Mouse (Mus musculus) kidney, embryonic 16.5 days (tissue): ENCODE measurements around the gene Bicra. TPM values are rescaled to one million over a fixed set of nuclear protein-coding genes. Genes with fewer than 3 reads are reported as not detected.

Experiments
- ATAC-seq: fragments of 200-750 bp; cut with Nextera tagmentation; 2 replicates; pipeline ENCODE4 v1.8.0; 2017; ENCODE audit warnings: moderate TSS enrichment; ENCODE audit not compliant: low FRiP score, low TSS enrichment
- H3K27ac ChIP-seq: fragments of 300-500 bp; sonication (generic); 2 replicates; pipeline ENCODE4 v1.5.1; 2014; ENCODE audit warnings: low read length
- H3K27me3 ChIP-seq: fragments of 300-500 bp; sonication (generic); 2 replicates; pipeline ENCODE4 v1.6.1; 2014; ENCODE audit warnings: low read length, control low read depth, mixed read lengths; ENCODE audit not compliant: insufficient read depth
- H3K36me3 ChIP-seq: fragments of 300-500 bp; sonication (generic); 2 replicates; pipeline ENCODE4 v1.6.1; 2014; ENCODE audit warnings: low read length, control low read depth, mixed read lengths; ENCODE audit not compliant: insufficient read depth
- H3K4me1 ChIP-seq: fragments of 300-500 bp; sonication (generic); 2 replicates; pipeline ENCODE4 v1.6.1; 2014; ENCODE audit warnings: low read length, control low read depth, mixed read lengths; ENCODE audit not compliant: insufficient read depth
- H3K4me2 ChIP-seq: fragments of 300-500 bp; sonication (generic); replicated peaks from 2 replicates; pipeline ENCODE4 v1.6.1; 2014; ENCODE audit warnings: low read depth, low read length
- H3K4me3 ChIP-seq: fragments of 300-500 bp; sonication (generic); 2 replicates; pipeline ENCODE4 v1.5.1; 2014; ENCODE audit warnings: mild to moderate bottlenecking, low read length
- H3K9ac ChIP-seq: fragments of 300-500 bp; sonication (generic); replicated peaks from 2 replicates; pipeline ENCODE4 v1.6.1; 2014; ENCODE audit warnings: low read length
- H3K9me3 ChIP-seq: fragments of 300-500 bp; sonication (generic); 2 replicates; pipeline ENCODE4 v1.6.1; 2016; ENCODE audit warnings: low read length, control low read depth
- WGBS: fragments of 180-500 bp; shearing (Covaris S2); extraction: QIAGEN DNeasy Blood & Tissue Kit; methylation state at CpG from one replicate; pipeline ENCODE4 v1.1.7; 2014; 5-methylcytosine and 5-hydroxymethylcytosine counted together
- polyA plus RNA-seq: library from polyadenylated mRNA; unstranded; fragments of >200 nt; fragmentation: Nextera tagmentation; extraction: Ambion mirVana; gene quantifications from 2 replicates; pipeline ENCODE4 v1.2.1, GENCODE M21; 2015

The Bicra gene
- polyA plus RNA-seq, 1 experiment from 2014 or later = 7.1 TPM

DNA sequence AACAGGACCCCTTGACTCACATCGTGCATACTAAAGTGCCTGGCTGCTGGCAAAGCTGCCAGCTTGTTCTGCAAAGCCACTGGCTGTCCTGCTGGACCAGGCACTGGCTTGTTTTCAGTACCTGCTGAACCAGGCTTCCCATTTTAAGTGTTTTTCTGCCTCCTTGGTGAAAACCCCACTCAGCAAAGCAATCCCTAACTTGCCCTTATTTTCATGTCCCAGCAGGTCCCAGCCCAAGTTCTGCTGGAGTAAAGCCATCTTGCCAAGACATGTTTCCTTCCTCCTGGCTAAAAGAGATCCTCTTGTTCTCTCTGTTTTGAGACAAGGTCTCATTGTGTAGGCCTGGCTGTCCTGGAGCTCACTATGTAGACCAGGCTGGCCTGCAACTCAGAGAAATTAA lies 103.4 kb downstream of the Bicra start:
- H3K27ac ChIP-seq = no peak overlapping the region
- H3K27me3 ChIP-seq = no peaks in the 10 kb centered on the region
- peaks cover 51% of the 10 kb centered on the region for H3K36me3 ChIP-seq
- no peaks in the 10 kb centered on the region for H3K9me3 ChIP-seq
- ATAC-seq = no peak
- no peak overlapping the region for H3K4me3 ChIP-seq
- no peak overlapping the region for H3K4me2 ChIP-seq
- 100% methylated on average over 1 of the region's 1 CpGs for WGBS
- H3K4me1 ChIP-seq = peaks cover 28% of the 10 kb centered on the region
- no peak overlapping the region for H3K9ac ChIP-seq

DNA sequence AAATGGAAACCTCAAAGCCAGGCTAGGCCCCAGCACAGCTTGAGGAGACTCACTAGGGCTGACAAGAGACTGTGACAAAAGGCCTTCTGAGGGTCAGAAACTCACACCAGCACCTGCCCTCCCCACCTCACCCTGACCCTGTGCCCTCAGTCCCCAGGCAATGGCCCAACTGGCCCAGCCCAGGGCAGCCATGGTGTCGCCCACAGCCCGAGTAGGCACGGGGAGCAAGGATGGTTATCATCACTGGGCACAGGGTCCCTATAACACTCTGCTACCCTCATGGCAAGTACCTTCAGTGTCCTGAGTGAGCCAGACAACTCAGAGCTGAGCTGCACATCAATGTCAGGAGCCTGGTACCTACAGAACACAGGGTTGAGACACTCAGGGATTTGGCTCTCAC lies 109.1 kb downstream of the Bicra start:
- WGBS = 93% methylated on average over 3 of the region's 3 CpGs
- no peak overlapping the region for H3K9ac ChIP-seq
- no peaks in the 10 kb centered on the region for H3K4me1 ChIP-seq
- no peak overlapping the region for H3K4me3 ChIP-seq
- H3K36me3 ChIP-seq = peaks cover 83% of the 10 kb centered on the region
- ATAC-seq = no peak
- H3K4me2 ChIP-seq = no peak overlapping the region
- no peak overlapping the region for H3K27ac ChIP-seq
- no peaks in the 10 kb centered on the region for H3K9me3 ChIP-seq
- no peaks in the 10 kb centered on the region for H3K27me3 ChIP-seq

DNA sequence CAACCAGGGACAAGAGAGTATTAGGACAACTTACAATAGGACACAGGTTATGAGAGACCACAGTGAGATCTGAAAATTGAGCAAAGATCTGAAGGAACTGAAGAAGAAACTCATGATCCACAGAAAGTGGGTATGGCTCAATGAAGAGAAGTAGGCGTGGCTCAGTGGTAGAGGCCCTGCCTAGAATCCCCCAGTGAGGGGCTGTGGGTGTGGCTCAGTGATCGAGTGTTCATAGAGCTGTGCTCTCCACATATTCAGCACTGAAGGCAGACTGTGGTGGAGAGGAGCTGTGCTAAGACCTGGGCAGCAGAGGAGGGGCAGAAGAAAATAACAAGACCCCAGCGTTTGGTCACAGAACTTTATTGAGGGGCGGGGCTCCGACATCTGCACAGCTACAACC lies 110.2 kb downstream of the Bicra start:
- WGBS = 79% methylated on average over 5 of the region's 5 CpGs
- no peak for ATAC-seq
- Histone ChIP-seq H3K4me2 (no peak overlapping the region), H3K4me1 (0 out of 2 replicates have a peak, but pooled peaks cover 3% of the 10 kb centered on the region), H3K9me3 (no peaks in the 10 kb centered on the region), H3K9ac (no peak overlapping the region), H3K4me3 (no peak overlapping the region), H3K36me3 (peaks cover 73% of the 10 kb centered on the region), H3K27ac (no peak overlapping the region), H3K27me3 (no peaks in the 10 kb centered on the region)

DNA sequence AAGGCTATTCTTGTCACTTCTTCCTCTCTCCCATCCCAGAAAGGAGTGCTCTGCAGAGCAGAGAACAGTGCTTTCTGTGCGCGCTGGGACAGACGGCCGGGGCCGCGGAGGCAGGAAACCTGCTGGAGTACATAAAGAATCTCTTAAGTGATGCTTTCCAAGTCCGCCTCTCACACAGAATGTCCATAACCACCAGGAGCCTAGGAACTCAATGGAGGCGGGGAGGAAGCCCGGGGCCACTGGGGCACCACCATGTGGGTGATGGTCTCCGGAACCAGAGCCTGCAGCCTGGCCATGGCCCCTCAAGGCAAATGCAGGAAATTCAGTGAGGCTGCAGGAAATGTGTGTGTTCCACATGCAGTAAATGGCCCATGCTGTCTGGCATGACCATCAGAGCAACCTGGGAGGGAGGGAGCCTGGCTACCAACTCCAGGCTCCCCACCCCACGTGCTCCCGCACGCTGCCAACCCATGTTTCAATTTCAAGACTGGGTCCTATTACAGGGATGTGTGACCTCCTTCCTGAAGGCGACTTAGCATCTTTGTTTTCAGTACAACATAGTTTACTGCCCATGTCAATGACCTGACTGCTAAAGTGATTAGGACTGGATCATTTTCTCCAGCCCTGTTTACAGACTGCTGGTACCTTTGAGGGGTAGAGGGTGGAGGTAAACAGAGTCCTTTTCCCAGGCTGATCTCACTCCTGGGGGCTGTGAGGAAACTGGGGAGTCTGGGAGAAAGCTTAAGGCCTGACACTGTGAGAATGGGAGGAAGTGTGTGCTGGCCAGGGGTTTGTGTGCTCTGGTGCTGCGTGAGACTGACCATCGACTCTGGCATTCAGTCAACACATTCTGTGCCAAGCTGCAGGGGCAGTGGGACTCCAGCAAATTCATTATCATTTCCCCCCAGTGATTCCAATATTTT lies 114.0 kb downstream of the Bicra start:
- peak; percentile 62; the same call in 1 of the 2 replicates for ATAC-seq
- H3K27ac ChIP-seq = peak overlapping the region; percentile 75
- 27% methylated on average over 16 of the region's 16 CpGs for WGBS
- H3K4me1 ChIP-seq = 0 out of 2 replicates have a peak, but pooled peaks cover 3% of the 10 kb centered on the region
- H3K9me3 ChIP-seq = peaks cover 3% of the 10 kb centered on the region; the same call in 1 of the 2 replicates
- H3K4me3 ChIP-seq = no peak overlapping the region
- no peak overlapping the region for H3K9ac ChIP-seq
- no peaks in the 10 kb centered on the region for H3K27me3 ChIP-seq
- H3K36me3 ChIP-seq = peaks cover 35% of the 10 kb centered on the region
- 0 out of 2 replicates have a peak overlapping the region, but pooled peaks have one; percentile 3 for H3K4me2 ChIP-seq

DNA sequence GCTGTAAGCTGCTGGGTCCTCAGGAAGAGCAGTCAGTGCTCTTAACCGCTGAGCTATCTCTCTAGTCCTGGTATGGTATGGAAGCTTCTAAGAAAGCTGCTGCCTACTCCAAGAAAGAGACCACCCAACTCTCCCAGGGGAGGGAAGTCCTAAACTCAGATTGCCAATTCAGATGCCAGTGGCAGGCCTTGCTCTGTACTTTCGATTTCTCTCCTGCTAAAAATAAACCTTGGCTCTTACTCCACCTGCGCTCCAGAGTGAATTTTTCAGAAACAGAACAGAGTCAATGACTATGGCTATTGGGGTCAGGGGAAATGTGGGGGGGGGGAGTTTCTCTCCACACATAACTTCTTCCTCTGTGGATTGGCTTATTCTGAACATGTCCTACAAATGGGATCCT lies 116.1 kb downstream of the Bicra start:
- Histone ChIP-seq H3K4me1 (0 out of 2 replicates have a peak, but pooled peaks cover 3% of the 10 kb centered on the region), H3K9me3 (peaks cover 3% of the 10 kb centered on the region; the same call in 1 of the 2 replicates), H3K36me3 (peaks cover 16% of the 10 kb centered on the region), H3K27me3 (no peaks in the 10 kb centered on the region), H3K4me2 (no peak overlapping the region), H3K9ac (no peak overlapping the region), H3K27ac (no peak overlapping the region), H3K4me3 (no peak overlapping the region)
- ATAC-seq = no peak
- WGBS = 77% methylated on average over 3 of the region's 3 CpGs

DNA sequence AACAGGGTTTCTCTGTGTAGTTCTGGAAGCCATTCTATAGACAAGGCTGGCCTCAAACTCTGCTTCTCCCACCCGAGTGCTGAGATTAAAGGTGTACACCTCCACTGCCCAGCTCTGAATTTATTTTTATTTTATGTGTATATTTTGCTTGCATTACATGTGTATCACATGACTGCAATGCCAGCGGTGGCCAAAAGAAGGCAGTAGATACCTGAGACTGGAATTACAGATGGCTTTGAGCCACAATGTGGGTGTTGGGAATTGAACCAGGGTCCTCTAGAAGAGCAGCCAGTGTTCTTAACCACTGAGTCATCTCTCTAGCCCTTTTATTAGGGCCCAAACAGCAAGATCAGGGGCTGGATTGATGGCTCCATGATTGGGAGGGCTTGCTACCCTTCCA lies 117.2 kb downstream of the Bicra start:
- H3K4me3 ChIP-seq = no peak overlapping the region
- no peak overlapping the region for H3K9ac ChIP-seq
- H3K4me1 ChIP-seq = 0 out of 2 replicates have a peak, but pooled peaks cover 3% of the 10 kb centered on the region
- no peak for ATAC-seq
- H3K4me2 ChIP-seq = no peak overlapping the region
- no peak overlapping the region for H3K27ac ChIP-seq
- peaks cover 3% of the 10 kb centered on the region; the same call in 1 of the 2 replicates for H3K9me3 ChIP-seq
- 57% methylated on average over 2 of the region's 2 CpGs for WGBS
- no peaks in the 10 kb centered on the region for H3K27me3 ChIP-seq
- H3K36me3 ChIP-seq = peaks cover 6% of the 10 kb centered on the region; the same call in 1 of the 2 replicates

DNA sequence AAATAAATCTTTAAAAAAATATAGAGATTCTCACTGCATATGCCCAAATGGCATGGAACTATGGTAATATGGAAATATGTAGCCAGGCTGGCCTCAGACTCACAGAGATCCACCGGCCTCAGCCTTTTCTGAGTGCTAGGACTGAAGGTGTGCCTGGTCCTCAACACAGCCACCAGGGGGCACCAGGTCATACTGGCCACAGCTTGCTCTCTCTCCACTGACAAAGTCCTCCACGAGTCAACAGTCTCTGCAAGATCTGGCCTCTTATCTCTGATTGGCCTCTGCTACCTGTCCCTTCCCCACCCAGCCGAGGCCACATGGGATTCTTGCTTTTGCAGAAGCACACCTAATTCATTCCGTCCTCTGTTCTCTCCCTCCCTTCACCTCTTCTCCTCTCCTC lies 117.8 kb downstream of the Bicra start:
- Histone ChIP-seq H3K4me1 (0 out of 2 replicates have a peak, but pooled peaks cover 3% of the 10 kb centered on the region), H3K9me3 (peaks cover 3% of the 10 kb centered on the region; the same call in 1 of the 2 replicates), H3K9ac (no peak overlapping the region), H3K4me2 (no peak overlapping the region), H3K27ac (no peak overlapping the region), H3K4me3 (no peak overlapping the region), H3K27me3 (no peaks in the 10 kb centered on the region), H3K36me3 (no peaks in the 10 kb centered on the region)
- 33% methylated on average over 4 of the region's 4 CpGs for WGBS
- ATAC-seq = peak; percentile 58; the same call in 1 of the 2 replicates

DNA sequence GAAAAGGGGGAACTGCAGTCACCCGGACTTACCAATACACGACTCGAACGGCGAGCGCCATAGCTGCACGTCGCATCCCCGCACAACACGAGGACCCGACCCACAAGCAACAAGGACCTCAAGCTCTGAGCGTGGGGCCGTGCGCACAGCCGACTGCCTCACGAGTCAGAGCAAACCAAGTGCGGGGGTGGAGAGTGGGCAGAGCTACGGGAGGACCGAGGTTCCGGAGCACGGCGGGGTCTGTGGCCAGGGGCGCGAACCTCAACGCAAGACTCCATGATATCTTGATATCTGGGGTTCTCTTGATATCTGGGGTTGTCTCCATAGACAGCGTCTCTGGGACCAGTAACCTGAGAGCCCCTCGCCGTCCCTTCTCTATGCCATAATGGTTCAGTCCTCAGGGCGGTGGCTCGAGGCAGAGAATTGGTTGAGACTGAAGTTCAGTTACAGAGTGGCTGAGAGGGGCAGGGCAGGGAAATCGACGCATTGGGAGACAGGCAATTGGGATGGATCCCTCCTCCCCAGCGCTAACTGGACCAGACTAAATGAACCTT lies 125.4 kb downstream of the Bicra start, which contains the start of gene Selenow:
Selenow (minus strand) TSS at position 183 of the 554 bp plus-strand sequence.
- Histone ChIP-seq H3K4me1 (peaks cover 22% of the 10 kb centered on the region), H3K9me3 (no peaks in the 10 kb centered on the region), H3K9ac (peak within 1 kb of the TSS; percentile 90), H3K4me2 (peak within 1 kb of the TSS; percentile 86), H3K27ac (peak within 1 kb of the TSS; percentile 77), H3K4me3 (peak within 1 kb of the TSS; percentile 79), H3K36me3 (peaks cover 26% of the 10 kb centered on the region), H3K27me3 (no peaks in the 10 kb centered on the region)
- ATAC-seq = peak; percentile 96
- WGBS = 0% methylated on average over 33 of the region's 33 CpGs

DNA sequence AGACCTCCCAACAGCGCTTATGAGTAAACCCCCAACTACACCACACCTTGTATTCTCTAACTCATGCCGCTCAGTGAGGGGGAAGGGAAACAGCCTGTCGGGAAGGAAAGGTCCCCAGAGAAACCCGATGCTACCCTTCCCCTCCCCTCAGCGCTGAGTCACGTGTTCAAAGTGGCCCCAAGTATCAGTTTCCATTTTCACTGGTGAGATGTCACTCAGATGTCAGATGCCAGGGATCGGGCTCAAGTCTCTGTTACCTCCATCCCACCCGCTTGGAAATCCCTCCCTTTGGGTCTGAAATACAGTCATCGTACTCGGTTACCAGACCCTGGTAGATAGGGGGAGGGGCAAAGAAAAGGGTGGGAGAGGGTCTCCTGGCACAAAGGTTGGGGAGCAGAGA lies 125.9 kb downstream of the Bicra start:
- peak overlapping the region; percentile 79 for H3K4me3 ChIP-seq
- peak overlapping the region; percentile 86 for H3K4me2 ChIP-seq
- H3K9me3 ChIP-seq = no peaks in the 10 kb centered on the region
- H3K36me3 ChIP-seq = peaks cover 31% of the 10 kb centered on the region
- peaks cover 22% of the 10 kb centered on the region for H3K4me1 ChIP-seq
- WGBS = under 1% methylated on average over 10 of the region's 10 CpGs
- no peaks in the 10 kb centered on the region for H3K27me3 ChIP-seq
- H3K9ac ChIP-seq = peak overlapping the region; percentile 90
- ATAC-seq = peak; percentile 64
- peak overlapping the region; percentile 77 for H3K27ac ChIP-seq
